Mouse (Mus musculus) limb, embryonic 14.5 days (tissue): ENCODE measurements around the gene Gm32742. TPM values are rescaled to one million over a fixed set of nuclear protein-coding genes. Genes with fewer than 3 reads are reported as not detected.

ENCODE experiments used
- ATAC-seq: fragments of 200-750 bp; cut with Nextera tagmentation; 2 replicates; pipeline ENCODE4 v1.8.0; 2017; ENCODE audit warnings: low read depth, moderate number of reproducible peaks, moderate TSS enrichment; ENCODE audit not compliant: low FRiP score
- DNase-seq: peaks from one replicate; pipeline ENCODE4 v3.0.0-alpha.2; 2015; ENCODE audit warnings: low spot score
- H3K27ac ChIP-seq: fragments of 300-500 bp; sonication (generic); replicated peaks from 2 replicates; pipeline ENCODE4 v1.5.1; 2014; ENCODE audit warnings: low read depth, mild to moderate bottlenecking, low read length, moderate library complexity, mixed read lengths
- H3K27me3 ChIP-seq: fragments of 300-500 bp; sonication (generic); 2 replicates; pipeline ENCODE4 v1.6.1; 2014; ENCODE audit warnings: low read length, mixed read lengths; ENCODE audit not compliant: control insufficient read depth, insufficient read depth
- H3K36me3 ChIP-seq: fragments of 300-500 bp; sonication (generic); 2 replicates; pipeline ENCODE4 v1.6.1; 2014; ENCODE audit warnings: mild to moderate bottlenecking, low read length, moderate library complexity, mixed read lengths; ENCODE audit not compliant: control insufficient read depth, insufficient read depth
- H3K4me1 ChIP-seq: fragments of 300-500 bp; sonication (generic); 2 replicates; pipeline ENCODE4 v1.6.1; 2014; ENCODE audit warnings: antibody characterized with exemption, low read length, mixed read lengths; ENCODE audit not compliant: control insufficient read depth, insufficient read depth
- H3K4me2 ChIP-seq: fragments of 300-500 bp; sonication (generic); replicated peaks from 2 replicates; pipeline ENCODE4 v1.6.1; 2014; ENCODE audit warnings: low read depth, mild to moderate bottlenecking, low read length, moderate library complexity; ENCODE audit not compliant: severe bottlenecking
- H3K4me3 ChIP-seq: fragments of 300-500 bp; sonication (generic); replicated peaks from 2 replicates; pipeline ENCODE4 v1.5.1; 2014; ENCODE audit warnings: low read length
- H3K9ac ChIP-seq: fragments of 300-500 bp; sonication (generic); 2 replicates; pipeline ENCODE4 v1.6.1; 2014; ENCODE audit warnings: mild to moderate bottlenecking, low read depth, low read length, moderate library complexity; ENCODE audit not compliant: severe bottlenecking
- H3K9me3 ChIP-seq: fragments of 300-500 bp; sonication (generic); 2 replicates; pipeline ENCODE4 v1.6.1; 2016; ENCODE audit warnings: low read length; ENCODE audit not compliant: control insufficient read depth
- POLR2A ChIP-seq: fragments of 200-500 bp; IDR thresholded peaks from 2 replicates; pipeline ENCODE4 v1.8.0; 2012; ENCODE audit warnings: inconsistent platforms, mild to moderate bottlenecking, moderate library complexity, borderline replicate concordance; ENCODE audit not compliant: insufficient read depth, insufficient read length; ENCODE audit errors: extremely low read depth
- WGBS: fragments of 180-500 bp; shearing (Covaris S2); extraction: QIAGEN DNeasy Blood & Tissue Kit; methylation state at CpG from one replicate; pipeline ENCODE4 v1.1.7; 2014; 5-methylcytosine and 5-hydroxymethylcytosine counted together
- polyA plus RNA-seq, 2 experiments: library from polyadenylated mRNA; depleted of rRNA in 1 of 2; stranded (reverse) in 1 of 2; unstranded in 1 of 2; fragments of >200 nt; fragmentation: Nextera tagmentation in 1 of 2; extraction: Ambion mirVana in 1 of 2; gene quantifications; 2 replicates each; pipeline versions ENCODE4 v1.2.1 to v1.2.3; 2012 to 2014

Gene Gm32742
- polyA plus RNA-seq, 2 experiments = 0.01 to 0.03 TPM

GRCm38 (mm10) chr9:51114767-51115166 is 50.5 kb downstream of the Gm32742 start:
- Histone ChIP-seq H3K4me1 (no peaks in the 10 kb centered on the region), H3K9me3 (no peaks in the 10 kb centered on the region), H3K27me3 (no peaks in the 10 kb centered on the region), H3K27ac (no peak overlapping the region), H3K4me2 (no peak overlapping the region), H3K4me3 (no peak overlapping the region), H3K36me3 (no peaks in the 10 kb centered on the region), H3K9ac (no peak overlapping the region)
- DNase-seq (no peak), ATAC-seq (no peak)
- no peak for TF ChIP-seq POLR2A
- WGBS = 93% methylated on average over 4 of the region's 4 CpGs

GRCm38 (mm10) chr9:51105751-51106150 is 59.6 kb downstream of the Gm32742 start:
- peaks cover 16% of the 10 kb centered on the region for H3K27me3 ChIP-seq
- H3K9ac ChIP-seq = no peak overlapping the region
- ATAC-seq = no peak
- no peak overlapping the region for H3K27ac ChIP-seq
- H3K9me3 ChIP-seq = no peaks in the 10 kb centered on the region
- no peak for TF ChIP-seq POLR2A
- no peaks in the 10 kb centered on the region for H3K36me3 ChIP-seq
- no peak for DNase-seq
- 73% methylated on average over 2 of the region's 2 CpGs for WGBS
- no peak overlapping the region for H3K4me3 ChIP-seq
- no peak overlapping the region for H3K4me2 ChIP-seq
- peaks cover 13% of the 10 kb centered on the region for H3K4me1 ChIP-seq

- Histone ChIP-seq H3K4me2 (peak overlapping the region; percentile 100), H3K27ac (no peak overlapping the region), H3K9ac (peak overlapping the region; percentile 59), H3K36me3 (no peaks in the 10 kb centered on the region), H3K4me3 (peak overlapping the region; percentile 55), H3K4me1 (peaks cover 13% of the 10 kb centered on the region), H3K27me3 (peaks cover 16% of the 10 kb centered on the region), H3K9me3 (no peaks in the 10 kb centered on the region)
- TF ChIP-seq POLR2A = no peak
- peak; percentile 57 for ATAC-seq
- WGBS = 10% methylated on average over 30 of the region's 30 CpGs
- DNase-seq = peak; percentile 3
These were observed 61.4 kb downstream of the Gm32742 start for GRCm38 (mm10) chr9:51103808-51104514.

- peak; percentile 13 for DNase-seq
- Histone ChIP-seq H3K4me1 (peaks cover 13% of the 10 kb centered on the region), H3K9ac (peak overlapping the region; percentile 59), H3K27me3 (peaks cover 16% of the 10 kb centered on the region), H3K27ac (no peak overlapping the region), H3K36me3 (no peaks in the 10 kb centered on the region), H3K9me3 (no peaks in the 10 kb centered on the region), H3K4me2 (peak overlapping the region; percentile 100), H3K4me3 (peak overlapping the region; percentile 55)
- WGBS = 1% methylated on average over 30 of the region's 44 CpGs
- peak; percentile 41 for ATAC-seq
- TF ChIP-seq POLR2A = no peak
These were observed 62.1 kb downstream of the Gm32742 start for GRCm38 (mm10) chr9:51102963-51103807.

- DNase-seq (peak; percentile 76), ATAC-seq (peak; percentile 80; the same call in 1 of the 2 replicates)
- Histone ChIP-seq H3K36me3 (no peaks in the 10 kb centered on the region), H3K9me3 (no peaks in the 10 kb centered on the region), H3K27me3 (peaks cover 16% of the 10 kb centered on the region), H3K4me2 (peak within 1 kb of the TSS; percentile 100), H3K27ac (no peak within 1 kb of the TSS), H3K9ac (peak within 1 kb of the TSS; percentile 2; the same call in 1 of the 2 replicates), H3K4me1 (peaks cover 13% of the 10 kb centered on the region), H3K4me3 (peak within 1 kb of the TSS; percentile 19)
- WGBS = 7% methylated on average over 27 of the region's 27 CpGs
- TF ChIP-seq POLR2A = no peak
These were observed 63.4 kb downstream of the Gm32742 start, which contains the start of gene 4833427G06Rik for GRCm38 (mm10) chr9:51101756-51102425. 4833427G06Rik (minus strand) TSS chr9:51102078.
